Mouse (Mus musculus): ENCODE results near the gene Fam107b. TPM values are rescaled to one million over a fixed set of nuclear protein-coding genes. Genes with fewer than 3 reads are reported as not detected.

The Fam107b gene
- polyA plus RNA-seq (2014; fragmentation: Illumina TruSeq; extraction: RNeasy Lipid Tissue Mini Kit (QIAGEN cat#74804); ENCODE audit: low read depth, low replicate concordance): 484 TPM

GRCm38 (mm10) chr2:3570186-3570585, at the start of gene Fam107b:
Gene Fam107b (plus strand): TSS chr2:3570488.

Other genes starting within 250 kb of the Fam107b start
- gene Rpp38, start 237.8 kb upstream of the Fam107b start, polyA plus RNA-seq (2014; fragmentation: Illumina TruSeq; extraction: RNeasy Lipid Tissue Mini Kit (QIAGEN cat#74804); ENCODE audit: low read depth, low replicate concordance): 47.9 TPM
- gene Acbd7, start 234.3 kb upstream of the Fam107b start, polyA plus RNA-seq (2014; fragmentation: Illumina TruSeq; extraction: RNeasy Lipid Tissue Mini Kit (QIAGEN cat#74804); ENCODE audit: low read depth, low replicate concordance): 2.1 TPM
- gene Olah, start 173.3 kb upstream of the Fam107b start, polyA plus RNA-seq (2014; fragmentation: Illumina TruSeq; extraction: RNeasy Lipid Tissue Mini Kit (QIAGEN cat#74804); ENCODE audit: low read depth, low replicate concordance): 1.2 TPM
- gene Meig1, start 147.8 kb upstream of the Fam107b start, polyA plus RNA-seq (2014; fragmentation: Illumina TruSeq; extraction: RNeasy Lipid Tissue Mini Kit (QIAGEN cat#74804); ENCODE audit: low read depth, low replicate concordance): 7,123 TPM
- 13.6 TPM for gene Dclre1c, start 146.4 kb upstream of the Fam107b start, polyA plus RNA-seq (2014; fragmentation: Illumina TruSeq; extraction: RNeasy Lipid Tissue Mini Kit (QIAGEN cat#74804); ENCODE audit: low read depth, low replicate concordance)
- 78.1 TPM for gene Suv39h2, start 95.5 kb upstream of the Fam107b start, polyA plus RNA-seq (2014; fragmentation: Illumina TruSeq; extraction: RNeasy Lipid Tissue Mini Kit (QIAGEN cat#74804); ENCODE audit: low read depth, low replicate concordance)
- 1.6 TPM for gene Gm45902, start 57.7 kb upstream of the Fam107b start, polyA plus RNA-seq (2014; fragmentation: Illumina TruSeq; extraction: RNeasy Lipid Tissue Mini Kit (QIAGEN cat#74804); ENCODE audit: low read depth, low replicate concordance)
- 28.7 TPM for gene Hspa14, start 57.7 kb upstream of the Fam107b start, polyA plus RNA-seq (2014; fragmentation: Illumina TruSeq; extraction: RNeasy Lipid Tissue Mini Kit (QIAGEN cat#74804); ENCODE audit: low read depth, low replicate concordance)
- gene Cdnf, start 57.5 kb upstream of the Fam107b start, polyA plus RNA-seq (2014; fragmentation: Illumina TruSeq; extraction: RNeasy Lipid Tissue Mini Kit (QIAGEN cat#74804); ENCODE audit: low read depth, low replicate concordance): 5.7 TPM